Mouse (Mus musculus) brain, embryonic 14.5 days (tissue): ENCODE measurements around the gene Dmpk.

ENCODE experiments used
- CTCF ChIP-seq: fragments of 200-500 bp; IDR thresholded peaks from 2 replicates; pipeline ENCODE4 v1.5.1; 2012; ENCODE audit warnings: inconsistent platforms, mild to moderate bottlenecking, moderate library complexity, borderline replicate concordance; ENCODE audit not compliant: insufficient read depth, insufficient read length; ENCODE audit errors: extremely low read depth
- POLR2A ChIP-seq: fragments of 200-500 bp; IDR thresholded peaks from 2 replicates; pipeline ENCODE4 v1.6.1; 2012; ENCODE audit warnings: mild to moderate bottlenecking, inconsistent platforms, borderline replicate concordance; ENCODE audit not compliant: poor library complexity, insufficient read depth, insufficient read length, severe bottlenecking; ENCODE audit errors: extremely low read depth

- TF ChIP-seq POLR2A (no peak), CTCF (no peak)
Observed at GRCm38 (mm10) chr7:19082171-19082570, 1.5 kb upstream of the Dmpk start.
